Mouse (Mus musculus): ENCODE data around the gene Trmt2a. TPM values are rescaled to one million over a fixed set of nuclear protein-coding genes. Genes with fewer than 3 reads are reported as not detected.

Trmt2a gene
- 74.8 and 74.9 TPM in 2 replicates for polyA plus RNA-seq (2015; fragmentation: Nextera tagmentation; extraction: Ambion mirVana)

DNA sequence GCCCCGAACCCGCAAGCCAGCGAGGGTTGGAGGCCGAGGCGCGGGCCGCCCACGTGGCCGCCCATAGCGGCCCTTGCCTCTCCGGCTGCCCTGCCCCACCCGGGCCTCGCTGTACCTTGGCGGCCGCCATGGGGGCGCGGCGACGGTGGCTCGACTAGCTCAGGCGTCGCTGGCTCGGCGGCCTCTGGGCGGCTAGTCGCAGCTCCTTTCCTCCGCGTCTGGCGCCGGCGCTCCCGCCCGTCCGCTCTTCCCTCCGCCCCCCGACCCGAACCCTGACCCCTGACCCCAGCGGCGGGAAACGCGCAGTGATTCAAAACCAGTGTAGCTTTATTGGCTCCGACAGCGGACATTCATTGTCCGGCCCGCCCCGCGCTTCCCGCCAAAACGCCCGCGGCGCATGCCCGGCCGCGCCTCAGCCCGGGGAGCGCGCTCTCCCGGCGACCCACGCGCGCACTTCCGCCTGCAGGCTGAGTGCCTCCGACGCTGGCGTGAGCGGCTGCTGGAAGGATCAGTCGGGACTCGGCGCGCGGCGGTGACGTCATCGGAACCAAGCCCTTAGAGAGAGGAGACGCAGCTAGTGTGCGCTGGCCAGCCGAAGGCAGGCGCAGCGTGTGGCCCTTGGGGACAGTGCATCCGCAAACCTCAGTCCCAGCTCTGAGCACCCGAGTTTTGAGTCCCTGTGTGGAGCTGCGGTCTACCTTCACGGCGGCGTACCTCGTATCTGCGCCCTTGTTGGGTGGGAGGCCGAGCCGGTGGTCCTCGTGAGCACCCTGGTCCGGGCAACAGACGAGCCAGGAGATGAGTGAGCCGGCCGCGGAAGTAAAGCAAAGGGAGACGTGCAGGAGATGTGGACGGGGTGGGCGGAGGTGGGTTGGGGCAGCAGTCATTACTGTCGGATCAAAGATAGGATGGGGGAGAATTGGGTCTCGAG lies at the start of gene Trmt2a, which contains the start of gene Ranbp1:
Trmt2a (plus strand) TSS at position 247 of the 931 bp plus-strand sequence.
Ranbp1 (minus strand) TSS at position 300 of the 931 bp plus-strand sequence.
- peaks cover 60% of the 10 kb centered on the region for H3K4me1 ChIP-seq (replicated peaks)
- peak; percentile 90 for ATAC-seq (ENCODE audit: low read depth)
- H3K27me3 ChIP-seq, result no peaks in the 10 kb centered on the region
- peak within 1 kb of the TSS; percentile 95 for H3K4me2 ChIP-seq
- DNase-seq, result peak; percentile 98
- peak within 1 kb of the TSS; percentile 93 for H3K9ac ChIP-seq
- H3K4me3 ChIP-seq (replicated peaks), result peak within 1 kb of the TSS; percentile 94
- WGBS (ENCODE audit: insufficient replicate concordance), result under 1% methylated on average over 102 of the region's 102 CpGs
- peaks cover 75% of the 10 kb centered on the region for H3K36me3 ChIP-seq
- peak within 1 kb of the TSS; percentile 91 for H3K27ac ChIP-seq
- H3K9me3 ChIP-seq (replicated peaks), result no peaks in the 10 kb centered on the region

DNA sequence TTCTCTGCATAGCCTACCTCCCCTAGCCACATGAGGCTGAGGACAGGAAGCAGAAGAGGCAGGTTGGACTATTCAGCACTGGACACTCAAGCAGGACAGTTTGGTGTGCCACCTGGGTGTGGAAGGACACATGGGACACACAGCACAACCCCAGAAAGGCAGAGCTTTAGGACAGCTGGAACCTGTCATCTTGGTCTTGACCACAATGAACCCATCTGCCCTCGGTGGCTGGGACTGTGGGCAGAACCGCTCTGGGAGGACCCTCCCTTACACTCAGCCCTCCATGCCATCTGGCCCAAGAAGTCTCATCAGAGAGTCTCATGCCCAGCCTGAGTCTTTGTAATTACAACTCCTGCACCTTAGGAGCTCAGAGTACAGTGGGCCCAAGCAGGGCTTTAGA lies 48.4 kb upstream of the Trmt2a start:
- WGBS (ENCODE audit: insufficient replicate concordance), result 58% methylated on average over 2 of the region's 2 CpGs
- Histone ChIP-seq H3K36me3 (no peaks in the 10 kb centered on the region), H3K9me3 (replicated peaks) (no peaks in the 10 kb centered on the region), H3K4me1 (replicated peaks) (no peaks in the 10 kb centered on the region), H3K4me3 (replicated peaks) (no peak overlapping the region), H3K9ac (no peak overlapping the region), H3K4me2 (no peak overlapping the region), H3K27ac (no peak overlapping the region), H3K27me3 (no peaks in the 10 kb centered on the region)
- DNase-seq (no peak), ATAC-seq (ENCODE audit: low read depth) (no peak)

DNA sequence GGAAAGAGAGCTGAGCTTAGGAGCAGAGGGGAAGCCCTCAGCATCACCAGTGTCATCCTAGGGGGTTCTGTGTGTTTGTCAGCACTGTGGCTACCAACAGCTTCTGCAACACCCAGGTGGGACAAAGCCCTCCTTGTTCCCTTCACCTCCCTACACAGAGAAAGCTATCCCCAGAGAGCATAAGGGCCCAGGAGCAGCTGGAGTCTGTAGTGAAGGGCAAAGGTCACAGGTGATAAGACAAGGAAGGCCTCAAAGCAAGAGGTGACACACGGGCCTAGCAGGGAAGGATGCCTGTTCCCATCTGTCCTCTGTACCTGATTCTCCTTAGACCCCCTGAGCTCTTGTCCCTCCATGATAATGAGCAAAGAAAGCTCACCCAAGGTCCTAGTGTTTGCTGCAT lies 46.9 kb upstream of the Trmt2a start:
- Histone ChIP-seq H3K4me3 (replicated peaks) (no peak overlapping the region), H3K27me3 (no peaks in the 10 kb centered on the region), H3K4me1 (replicated peaks) (no peaks in the 10 kb centered on the region), H3K9me3 (replicated peaks) (no peaks in the 10 kb centered on the region), H3K36me3 (no peaks in the 10 kb centered on the region), H3K27ac (no peak overlapping the region), H3K4me2 (no peak overlapping the region), H3K9ac (no peak overlapping the region)
- 21% methylated on average over 1 of the region's 1 CpGs for WGBS (ENCODE audit: insufficient replicate concordance)
- ATAC-seq (ENCODE audit: low read depth) (no peak), DNase-seq (no peak)

DNA sequence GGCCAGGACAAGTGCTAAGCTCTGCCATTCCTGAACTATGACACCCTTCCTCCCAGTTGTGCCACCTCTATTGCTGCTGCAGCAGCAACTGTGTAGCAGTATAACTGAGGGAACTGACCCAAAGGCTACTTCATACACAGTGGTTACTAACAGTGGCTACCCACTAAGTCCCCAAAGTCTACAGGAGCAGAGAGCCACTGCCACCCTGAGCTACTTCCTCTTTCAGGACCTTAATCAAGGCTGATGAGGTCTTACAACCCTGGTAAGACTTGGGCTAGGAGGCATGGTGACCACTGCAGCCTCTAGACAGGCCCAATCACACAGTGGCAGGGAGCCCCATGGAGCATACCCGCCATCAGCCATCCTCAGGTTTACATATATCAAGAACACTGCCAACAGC lies 46.4 kb upstream of the Trmt2a start:
- no peaks in the 10 kb centered on the region for H3K4me1 ChIP-seq (replicated peaks)
- ATAC-seq (ENCODE audit: low read depth) (no peak), DNase-seq (no peak)
- 54% methylated on average over 1 of the region's 1 CpGs for WGBS (ENCODE audit: insufficient replicate concordance)
- no peak overlapping the region for H3K27ac ChIP-seq
- H3K36me3 ChIP-seq, result no peaks in the 10 kb centered on the region
- no peak overlapping the region for H3K4me3 ChIP-seq (replicated peaks)
- no peaks in the 10 kb centered on the region for H3K27me3 ChIP-seq
- no peak overlapping the region for H3K4me2 ChIP-seq
- no peak overlapping the region for H3K9ac ChIP-seq
- no peaks in the 10 kb centered on the region for H3K9me3 ChIP-seq (replicated peaks)

DNA sequence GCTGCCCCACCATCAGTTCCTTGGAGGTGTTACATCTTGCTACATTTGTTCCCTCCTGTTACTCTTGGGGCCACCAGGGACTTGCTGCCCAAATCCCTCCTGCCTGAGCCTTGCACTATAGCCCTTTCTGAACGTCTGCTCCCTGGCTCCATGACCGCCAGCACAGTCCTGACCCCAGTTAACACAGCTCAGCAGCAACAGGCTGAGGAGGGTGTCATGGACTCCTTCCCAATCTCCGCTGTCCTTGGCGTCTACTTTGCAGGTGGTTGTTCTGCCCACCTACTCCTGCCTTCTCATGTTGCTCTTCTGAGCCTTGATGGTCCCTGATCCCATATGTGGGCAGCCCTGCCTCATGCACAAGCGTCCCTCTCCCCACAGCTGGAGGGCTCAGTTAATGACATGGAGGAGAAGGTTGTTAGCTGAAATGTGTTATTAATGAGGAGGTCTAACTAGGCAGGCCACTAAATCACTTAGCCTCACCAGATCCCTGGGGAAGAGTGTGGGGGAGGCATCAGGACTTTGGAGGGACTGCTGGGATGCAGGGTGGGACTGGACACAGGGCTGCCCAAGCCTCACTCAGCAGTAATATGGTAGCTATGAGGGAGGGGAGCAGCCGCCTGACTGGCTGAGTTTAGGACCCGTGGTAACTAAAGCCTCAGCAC lies 44.9 kb upstream of the Trmt2a start:
- ATAC-seq (ENCODE audit: low read depth) (no peak), DNase-seq (no peak)
- no peaks in the 10 kb centered on the region for H3K4me1 ChIP-seq (replicated peaks)
- H3K36me3 ChIP-seq, result no peaks in the 10 kb centered on the region
- no peak overlapping the region for H3K4me3 ChIP-seq (replicated peaks)
- no peak overlapping the region for H3K27ac ChIP-seq
- no peak overlapping the region for H3K9ac ChIP-seq
- no peaks in the 10 kb centered on the region for H3K9me3 ChIP-seq (replicated peaks)
- H3K4me2 ChIP-seq, result no peak overlapping the region
- H3K27me3 ChIP-seq, result no peaks in the 10 kb centered on the region
- WGBS (ENCODE audit: insufficient replicate concordance), result 56% methylated on average over 7 of the region's 7 CpGs

DNA sequence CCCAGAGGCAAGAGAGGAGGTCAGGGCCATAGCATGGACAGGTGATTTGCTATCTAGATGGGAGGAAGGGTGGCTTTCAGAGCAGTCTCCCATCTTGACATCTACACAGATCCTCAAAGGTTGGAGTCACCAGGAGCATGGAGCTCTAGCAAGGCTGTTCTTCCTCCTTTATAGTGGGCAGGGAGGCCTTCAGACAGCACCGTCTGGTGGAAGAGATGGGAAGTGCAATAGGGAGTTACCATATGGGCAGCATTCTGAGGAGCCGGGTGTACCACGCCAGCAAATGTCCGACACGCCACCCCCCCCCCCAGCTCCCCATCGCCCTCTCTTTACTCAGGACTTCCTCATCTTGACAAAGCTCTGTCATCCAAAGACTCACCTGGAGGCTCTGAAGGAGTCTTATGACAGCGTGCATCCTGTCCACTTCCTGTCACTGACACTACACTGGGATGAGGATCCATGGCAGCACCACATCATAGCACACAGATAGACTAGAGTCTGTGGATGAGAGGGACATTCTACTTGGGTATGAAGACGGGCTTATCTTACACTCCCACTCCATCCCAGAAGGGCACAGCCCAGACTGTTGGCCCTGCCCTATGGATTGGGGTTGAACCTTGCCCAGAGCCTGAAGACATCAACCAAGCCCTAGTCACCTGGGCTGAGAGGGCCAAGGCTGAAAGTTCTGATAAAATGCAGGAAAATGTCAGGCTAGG lies 37.6 kb upstream of the Trmt2a start:
- Histone ChIP-seq H3K4me2 (no peak overlapping the region), H3K4me1 (replicated peaks) (no peaks in the 10 kb centered on the region), H3K27ac (no peak overlapping the region), H3K9me3 (replicated peaks) (no peaks in the 10 kb centered on the region), H3K4me3 (replicated peaks) (no peak overlapping the region), H3K9ac (no peak overlapping the region), H3K27me3 (no peaks in the 10 kb centered on the region), H3K36me3 (no peaks in the 10 kb centered on the region)
- ATAC-seq (ENCODE audit: low read depth) (no peak), DNase-seq (peak; percentile 31)
- 11% methylated on average over 8 of the region's 8 CpGs for WGBS (ENCODE audit: insufficient replicate concordance)

DNA sequence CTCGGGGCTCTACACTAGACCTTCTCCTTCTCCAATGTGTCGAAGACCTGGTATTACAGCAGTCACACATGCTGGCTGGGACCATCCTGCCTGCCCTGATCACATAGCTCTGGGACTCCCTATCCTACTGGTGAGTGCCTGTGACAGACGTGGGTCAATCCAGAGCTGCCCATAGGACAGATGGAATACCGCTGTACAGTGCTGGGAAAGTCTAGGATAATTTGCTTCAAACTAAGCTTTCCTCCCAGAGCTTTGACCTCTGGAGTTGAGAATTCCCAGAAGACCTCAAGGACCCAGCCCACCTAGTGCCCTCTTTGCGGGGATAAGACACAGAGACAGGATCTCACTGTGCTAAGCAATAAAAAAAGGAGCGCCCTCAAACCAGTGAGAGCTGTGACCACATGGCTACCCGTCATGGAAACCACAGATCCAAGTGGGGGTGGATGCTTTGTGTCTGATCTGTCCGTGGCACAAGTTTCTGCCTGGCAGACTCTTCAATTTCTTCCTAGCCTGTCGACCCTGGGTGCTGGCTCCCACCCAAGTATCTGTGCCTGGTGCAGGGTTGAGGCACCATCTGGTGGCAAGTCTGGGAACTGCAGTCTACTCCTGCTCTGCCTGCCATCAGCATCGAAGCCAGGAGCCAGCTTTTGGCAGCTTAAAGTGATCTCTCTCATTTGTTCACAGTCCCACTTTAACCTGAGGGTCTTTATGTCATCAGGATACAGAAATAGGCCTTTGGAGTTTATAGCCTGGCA lies 36.9 kb upstream of the Trmt2a start:
- Histone ChIP-seq H3K4me2 (no peak overlapping the region), H3K27me3 (no peaks in the 10 kb centered on the region), H3K9ac (no peak overlapping the region), H3K36me3 (no peaks in the 10 kb centered on the region), H3K27ac (no peak overlapping the region), H3K9me3 (replicated peaks) (no peaks in the 10 kb centered on the region), H3K4me3 (replicated peaks) (no peak overlapping the region), H3K4me1 (replicated peaks) (no peaks in the 10 kb centered on the region)
- 39% methylated on average over 10 of the region's 10 CpGs for WGBS (ENCODE audit: insufficient replicate concordance)
- ATAC-seq (ENCODE audit: low read depth) (no peak), DNase-seq (peak; percentile 36)

DNA sequence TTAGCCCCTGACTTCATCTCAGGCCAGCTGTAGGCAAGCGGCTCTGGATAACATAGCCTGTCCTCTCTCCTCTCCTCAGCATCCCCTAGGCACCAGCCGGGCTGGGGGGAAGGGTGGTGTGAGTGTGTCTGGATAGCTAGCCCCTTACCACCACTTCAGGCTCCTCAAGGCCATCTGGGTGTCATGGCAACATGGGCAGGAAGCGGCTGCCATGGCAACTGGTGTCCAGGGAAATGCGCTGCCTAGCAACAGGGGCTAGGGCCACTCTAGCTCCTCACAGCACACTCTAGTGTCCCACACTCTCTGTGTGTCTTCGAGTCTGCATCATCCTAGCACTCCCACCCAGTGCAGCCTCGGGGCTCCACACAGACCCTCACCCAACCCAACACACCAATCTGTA lies 34.8 kb upstream of the Trmt2a start:
- ATAC-seq (ENCODE audit: low read depth) (no peak), DNase-seq (no peak)
- no peaks in the 10 kb centered on the region for H3K9me3 ChIP-seq (replicated peaks)
- no peak overlapping the region for H3K9ac ChIP-seq
- H3K27me3 ChIP-seq, result no peaks in the 10 kb centered on the region
- 48% methylated on average over 6 of the region's 6 CpGs for WGBS (ENCODE audit: insufficient replicate concordance)
- H3K27ac ChIP-seq, result no peak overlapping the region
- no peak overlapping the region for H3K4me3 ChIP-seq (replicated peaks)
- H3K4me1 ChIP-seq (replicated peaks), result no peaks in the 10 kb centered on the region
- H3K36me3 ChIP-seq, result no peaks in the 10 kb centered on the region
- no peak overlapping the region for H3K4me2 ChIP-seq

DNA sequence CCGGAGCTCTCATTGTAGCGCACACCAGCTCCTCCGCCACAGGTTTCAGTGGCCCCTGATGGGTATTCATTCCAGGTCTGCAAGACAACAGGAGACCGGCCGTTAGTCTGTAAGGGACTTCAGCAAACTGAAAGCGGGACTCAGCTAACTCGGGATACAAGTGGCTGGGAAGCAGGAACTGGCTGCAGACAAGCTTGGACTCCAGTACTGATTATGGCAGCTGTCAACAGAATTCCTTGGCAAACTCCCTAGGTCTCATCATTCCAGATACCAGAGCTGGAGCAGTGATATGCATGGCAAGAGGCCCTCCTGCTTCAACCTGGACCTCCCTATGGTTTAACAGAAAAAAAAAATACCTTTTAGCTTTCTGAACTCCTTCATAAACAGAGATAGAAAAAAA lies 33.6 kb upstream of the Trmt2a start:
- Histone ChIP-seq H3K9ac (no peak overlapping the region), H3K9me3 (replicated peaks) (no peaks in the 10 kb centered on the region), H3K36me3 (no peaks in the 10 kb centered on the region), H3K27ac (no peak overlapping the region), H3K27me3 (no peaks in the 10 kb centered on the region), H3K4me1 (replicated peaks) (peaks cover 1% of the 10 kb centered on the region), H3K4me3 (replicated peaks) (no peak overlapping the region), H3K4me2 (no peak overlapping the region)
- ATAC-seq (ENCODE audit: low read depth) (no peak), DNase-seq (no peak)
- 68% methylated on average over 7 of the region's 7 CpGs for WGBS (ENCODE audit: insufficient replicate concordance)

DNA sequence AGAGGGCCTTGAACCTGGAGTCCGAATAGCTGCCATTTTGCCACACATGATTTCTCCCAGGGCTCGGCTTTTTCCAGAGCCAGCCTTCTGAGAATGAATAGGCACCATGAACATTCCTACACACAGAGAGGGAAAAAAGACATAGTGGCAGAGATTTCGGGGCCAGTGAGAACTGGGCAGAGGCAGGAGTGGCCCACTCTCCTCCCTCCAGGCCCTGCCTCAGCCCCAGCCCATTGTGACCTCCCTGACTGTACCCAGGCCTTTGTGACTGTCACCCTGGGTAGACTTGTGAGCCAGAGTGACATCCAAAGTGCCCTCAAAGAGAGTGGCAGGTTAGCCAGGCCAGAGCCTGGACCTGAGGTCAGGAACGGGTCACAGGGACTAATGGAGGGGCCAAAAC lies 30.9 kb upstream of the Trmt2a start, which contains the start of gene Ccdc188:
Ccdc188 (plus strand) TSS at position 301 of the 400 bp plus-strand sequence.
- H3K4me2 ChIP-seq, result no peak within 1 kb of the TSS
- H3K9ac ChIP-seq, result no peak within 1 kb of the TSS
- H3K9me3 ChIP-seq (replicated peaks), result no peaks in the 10 kb centered on the region
- peaks cover 12% of the 10 kb centered on the region for H3K4me1 ChIP-seq (replicated peaks)
- H3K36me3 ChIP-seq, result no peaks in the 10 kb centered on the region
- no peak for DNase-seq
- WGBS (ENCODE audit: insufficient replicate concordance), result 60% methylated on average over 4 of the region's 4 CpGs
- no peak for ATAC-seq (ENCODE audit: low read depth)
- no peak within 1 kb of the TSS for H3K4me3 ChIP-seq (replicated peaks)
- no peak within 1 kb of the TSS for H3K27ac ChIP-seq
- H3K27me3 ChIP-seq, result no peaks in the 10 kb centered on the region

Data from liver, embryonic 13.5 days (tissue).